Mouse (Mus musculus) MEL (cell line): ENCODE data around the gene Atrip.
A peak's percentile ranks its signal among the peaks of the same experiment; 100 is the strongest.

Experiments
- CHD2 ChIP-seq: IDR thresholded peaks from 2 replicates; pipeline ENCODE4 v1.6.1; 2011; ENCODE audit warnings: low read length, improper control_type of control experiment
- CTCF ChIP-seq, 3 experiments: IDR thresholded peaks in 2 of 3; conservative IDR thresholded peaks in 1 of 3; 2 replicates each; pipeline ENCODE4 v1.5.1; 2011 to 2012; ENCODE audit warnings: low read length in 3 of 3, low read depth in 2 of 3, mild to moderate bottlenecking in 2 of 3, improper control_type of control experiment in 1 of 3, inconsistent platforms in 1 of 3, mixed read lengths in 1 of 3, moderate library complexity in 1 of 3; ENCODE audit not compliant: control insufficient read depth in 1 of 3, insufficient read depth in 1 of 3, poor library complexity in 1 of 3, severe bottlenecking in 1 of 3
- EP300 ChIP-seq, 2 experiments: IDR thresholded peaks; 2 replicates each; pipeline ENCODE4 v1.6.1; 2011; ENCODE audit warnings: improper control_type of control experiment in 2 of 2, low read length in 2 of 2, low read depth in 1 of 2, mild to moderate bottlenecking in 1 of 2
- GATA1 ChIP-seq: IDR thresholded peaks from 2 replicates; pipeline ENCODE4 v1.6.1; 2011; ENCODE audit warnings: low read depth, low read length, improper control_type of control experiment
- MAFK ChIP-seq: IDR thresholded peaks from 2 replicates; pipeline ENCODE4 v1.6.1; 2011; ENCODE audit warnings: low read depth, mild to moderate bottlenecking, low read length, improper control_type of control experiment, borderline replicate concordance
- MAX ChIP-seq: IDR thresholded peaks from 2 replicates; pipeline ENCODE4 v1.6.1; 2011; ENCODE audit warnings: low read length, improper control_type of control experiment
- MAZ ChIP-seq: IDR thresholded peaks from 2 replicates; pipeline ENCODE4 v1.6.1; 2012; ENCODE audit warnings: low read depth, mild to moderate bottlenecking, inconsistent platforms, low read length, improper control_type of control experiment
- POLR2A ChIP-seq, 2 experiments: IDR thresholded peaks; 2 replicates each; pipeline ENCODE4 v1.6.1; 2011 to 2012; ENCODE audit warnings: low read length in 2 of 2, mild to moderate bottlenecking in 2 of 2, control low read depth in 1 of 2, improper control_type of control experiment in 1 of 2, low read depth in 1 of 2, moderate library complexity in 1 of 2; ENCODE audit not compliant: control insufficient read depth in 1 of 2, insufficient read depth in 1 of 2, poor library complexity in 1 of 2
- UBTF ChIP-seq: IDR thresholded peaks from 2 replicates; pipeline ENCODE4 v1.6.1; 2012; ENCODE audit warnings: low read depth, mild to moderate bottlenecking, inconsistent platforms, low read length, improper control_type of control experiment, moderate library complexity, borderline replicate concordance; ENCODE audit not compliant: insufficient read depth
- USF1 ChIP-seq: IDR thresholded peaks from 2 replicates; pipeline ENCODE4 v1.6.1; 2014; ENCODE audit warnings: low read depth, mild to moderate bottlenecking, inconsistent platforms, low read length, improper control_type of control experiment, moderate library complexity
- USF2 ChIP-seq, 2 experiments: IDR thresholded peaks; 2 replicates each; pipeline ENCODE4 v1.6.1; 2011 to 2012; ENCODE audit warnings: improper control_type of control experiment in 2 of 2, low read length in 2 of 2, borderline replicate concordance in 1 of 2, inconsistent platforms in 1 of 2, low read depth in 1 of 2, mild to moderate bottlenecking in 1 of 2; ENCODE audit not compliant: insufficient read depth in 1 of 2

DNA sequence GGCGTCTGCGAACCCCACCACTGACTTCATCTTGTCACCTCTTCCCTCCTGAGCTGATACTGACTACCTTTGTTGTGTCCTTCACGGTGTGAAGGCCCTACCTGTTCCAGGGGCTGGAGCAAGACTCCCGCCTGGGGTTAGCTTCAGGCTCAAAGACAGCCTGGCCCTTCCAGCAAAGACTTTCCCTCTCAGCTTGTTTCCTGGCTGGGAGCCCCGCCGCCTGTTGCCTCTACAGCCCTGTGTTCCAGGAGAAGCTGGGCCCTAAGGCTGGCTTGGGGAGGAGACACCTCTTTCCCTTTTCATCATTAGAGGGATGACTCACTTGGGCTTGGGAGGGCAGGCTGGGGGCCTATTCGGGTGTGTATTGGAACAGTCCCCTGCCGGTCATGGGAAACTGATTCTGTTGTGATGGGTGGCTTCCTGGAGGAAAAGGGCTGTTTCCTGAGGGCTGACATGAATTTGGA is 35.0 kb downstream of the Atrip start:
- TF ChIP-seq CHD2 = no peak
- no peak for TF ChIP-seq CTCF (IDR thresholded peaks at IDR 0.05 in 2 of 3, conservative IDR thresholded peaks at IDR 0.05 in 1 of 3; ENCODE audit: control insufficient read depth in 1 of 3, insufficient read depth in 1 of 3, low read depth in 2 of 3, low read length in 3 of 3, poor library complexity in 1 of 3, severe bottlenecking in 1 of 3)
- no peak for TF ChIP-seq USF2 (IDR thresholded peaks at IDR 0.05; ENCODE audit: borderline replicate concordance in 1 of 2, insufficient read depth in 1 of 2, low read depth in 1 of 2, low read length in 2 of 2)
- no peak for TF ChIP-seq GATA1
- no peak for TF ChIP-seq MAFK
- TF ChIP-seq UBTF = no peak
- no peak for TF ChIP-seq USF1
- no peak for TF ChIP-seq MAZ
- TF ChIP-seq EP300 (IDR thresholded peaks at IDR 0.05; ENCODE audit: low read depth in 1 of 2, low read length in 2 of 2) = no peak
- 0 out of 4 replicates have a peak, but pooled peaks of 1 of the 2 experiments have one; percentile 18 for TF ChIP-seq POLR2A (IDR thresholded peaks at IDR 0.05; ENCODE audit: control insufficient read depth in 1 of 2, insufficient read depth in 1 of 2, low read depth in 1 of 2, low read length in 2 of 2, poor library complexity in 1 of 2)
- TF ChIP-seq MAX = no peak
